Comparison of ENCODE assay signal across 15 mouse cellular contexts in the genomic region with DNA sequence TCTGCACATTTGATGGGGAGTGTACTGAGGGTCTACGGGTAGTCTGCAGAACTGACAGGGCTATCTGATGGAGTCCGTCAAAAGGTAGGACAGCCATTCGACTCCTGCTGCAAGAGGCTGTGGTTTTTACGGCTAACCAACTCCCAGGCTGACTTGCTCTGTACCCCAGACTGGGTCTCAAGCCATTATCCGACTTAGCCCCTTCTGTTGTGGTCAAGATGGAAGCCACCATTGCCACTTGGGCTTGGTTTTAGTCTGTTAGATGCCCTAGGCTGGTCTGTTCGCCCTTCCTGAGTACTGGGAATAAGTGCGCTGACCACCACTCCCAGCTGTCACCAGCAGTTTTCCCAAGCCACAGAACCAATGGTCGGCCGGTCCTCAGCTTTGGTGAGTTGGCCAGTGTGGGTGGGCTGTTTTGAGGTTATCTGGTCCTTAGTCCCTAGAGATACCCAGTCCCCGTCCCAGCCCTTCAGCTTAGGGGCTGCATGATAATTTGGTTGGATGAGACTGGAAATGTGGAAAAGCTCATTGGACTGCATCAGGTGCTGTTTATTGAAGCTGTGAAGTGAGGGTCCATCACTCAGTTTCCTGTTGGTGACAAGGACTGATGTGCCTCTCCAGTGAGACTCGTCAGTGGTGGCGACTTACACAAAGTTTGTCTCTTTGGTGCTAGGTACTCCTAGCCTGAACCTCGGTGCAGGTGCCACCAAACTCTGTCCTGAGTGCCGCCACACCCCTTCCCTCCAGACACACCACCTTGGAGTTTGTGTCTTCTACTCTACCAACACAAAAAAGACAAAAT. TPM values are rescaled to one million over a fixed set of nuclear protein-coding genes. Genes with fewer than 3 reads are reported as not detected.
"Had no signal": no experiment of that assay in that cellular context is flagged by ENCODE, and none has a peak within 500 bp of the region (broad histone marks: within the 10 kb centered on the region; RNA-seq: fewer than 3 reads in every experiment).

No protein-coding gene starts in this region.

- DNase-seq: liver; lung, adult 2 months; lung, postnatal 36 days; retina, postnatal 1 day; right cerebral cortex, postnatal 4 days; spleen, adult 18-20 months; thymus, postnatal 4 days had no signal

- H3K9ac ChIP-seq: limb, embryonic 12.5 days; liver, embryonic 15.5 days; midbrain, embryonic 12.5 days; neural tube, embryonic 13.5 days had no signal

- H3K4me2 ChIP-seq: limb, embryonic 12.5 days; liver, embryonic 15.5 days; midbrain, embryonic 12.5 days; neural tube, embryonic 13.5 days had no signal

- H3K9me3 ChIP-seq: limb, embryonic 12.5 days; liver, embryonic 15.5 days; midbrain, embryonic 12.5 days; neural tube, embryonic 13.5 days had no signal

- H3K4me3 ChIP-seq: layer of hippocampus, adult 2 months; limb, embryonic 12.5 days; liver, embryonic 15.5 days; midbrain, embryonic 12.5 days; neural tube, embryonic 13.5 days had no signal

- ATAC-seq: lung, postnatal 0 days; midbrain, embryonic 16.5 days had no signal

- H3K27ac ChIP-seq: layer of hippocampus, adult 2 months; limb, embryonic 12.5 days; liver, embryonic 15.5 days; midbrain, embryonic 12.5 days; neural tube, embryonic 13.5 days had no signal

- H3K27me3 ChIP-seq: limb, embryonic 12.5 days; liver, embryonic 15.5 days; midbrain, embryonic 12.5 days; neural tube, embryonic 13.5 days had no signal

RNA-seq across cellular contexts. Expression of gene Cygb, which starts 22.3 kb away (rescaled TPM):
- total RNA-seq: megakaryocyte progenitor cell, adult 5-6 weeks had no signal
